Mouse (Mus musculus) kidney, adult 9 months (tissue): ENCODE measurements around the gene Tmem259.

Experiments
- DNase-seq: peaks from one replicate; pipeline ENCODE4 v3.0.0; 2022

Tmem259 gene

GRCm38 (mm10) chr10:79933145-79933679 lies 50.9 kb downstream of the Tmem259 start:
- no peak for DNase-seq

- DNase-seq, result peak; percentile 59
These were observed 51.4 kb downstream of the Tmem259 start for GRCm38 (mm10) chr10:79932736-79933135.

- no peak for DNase-seq
These were observed 52.3 kb downstream of the Tmem259 start for GRCm38 (mm10) chr10:79931797-79932196.

- DNase-seq, result no peak
These were observed 53.3 kb downstream of the Tmem259 start for GRCm38 (mm10) chr10:79930826-79931186.

GRCm38 (mm10) chr10:79929967-79930825 lies 53.9 kb downstream of the Tmem259 start:
- DNase-seq, result no peak

GRCm38 (mm10) chr10:79928907-79929701 lies 55.0 kb downstream of the Tmem259 start:
- no peak for DNase-seq

- peak; percentile 46 for DNase-seq
These were observed 56.0 kb downstream of the Tmem259 start for GRCm38 (mm10) chr10:79928030-79928694.

GRCm38 (mm10) chr10:79927324-79928029 lies 56.7 kb downstream of the Tmem259 start:
- peak; percentile 62 for DNase-seq

GRCm38 (mm10) chr10:79926491-79927323 lies 57.4 kb downstream of the Tmem259 start, which contains the start of gene Arid3a:
Arid3a (plus strand) TSS chr10:79927043.
- DNase-seq, result peak; percentile 91

GRCm38 (mm10) chr10:79925785-79926490 lies 58.2 kb downstream of the Tmem259 start:
- DNase-seq, result no peak

- peak; percentile 97 for DNase-seq
These were observed 58.9 kb downstream of the Tmem259 start for GRCm38 (mm10) chr10:79924998-79925784.
